Comparison of ENCODE assay signal across 8 mouse cellular contexts in genomic region chr11:120230841-120231370, GRCm38 (mm10). TPM values are rescaled to one million over a fixed set of nuclear protein-coding genes. Genes with fewer than 3 reads are reported as not detected.
DNase-seq lines count a peak whose midpoint lies in the region; ATAC-seq and TF ChIP-seq lines count a peak whose summit lies in the region.

No protein-coding gene starts in this region.

- peak overlapping the region; percentile 91 for H3K4me3 ChIP-seq in heart, adult 2 months
- H3K4me3 ChIP-seq in forebrain, embryonic 11.5 days (ENCODE audit: low read depth, low read length): peak overlapping the region; percentile 96
- H3K4me3 ChIP-seq in intestine, embryonic 15.5 days (replicated peaks): peak overlapping the region; percentile 74

- no peaks in the 10 kb centered on the region for H3K9me3 ChIP-seq in forebrain, embryonic 11.5 days (ENCODE audit: control insufficient read depth, low read length)
- H3K9me3 ChIP-seq in intestine, embryonic 15.5 days: no peaks in the 10 kb centered on the region

- H3K9ac ChIP-seq in heart, adult 2 months (ENCODE audit: low read depth, low read length): peak overlapping the region; percentile 98
- H3K9ac ChIP-seq in forebrain, embryonic 11.5 days (ENCODE audit: low read length): peak overlapping the region; percentile 99
- H3K9ac ChIP-seq in intestine, embryonic 15.5 days: peak overlapping the region; percentile 90

- peaks cover 16% of the 10 kb centered on the region for H3K4me1 ChIP-seq in heart, adult 2 months (ENCODE audit: control insufficient read depth, insufficient read depth, low read length)
- peaks cover 35% of the 10 kb centered on the region for H3K4me1 ChIP-seq in forebrain, embryonic 11.5 days (replicated peaks; ENCODE audit: control insufficient read depth, insufficient read depth, low read length)
- H3K4me1 ChIP-seq in intestine, embryonic 15.5 days (replicated peaks): peaks cover 42% of the 10 kb centered on the region

- no peak; the same call in 1 of the 2 replicates for ATAC-seq in forebrain, embryonic 11.5 days (replicated peaks; ENCODE audit: low FRiP score)
- no peak for ATAC-seq in intestine, embryonic 15.5 days

- TF ChIP-seq CTCF in heart, adult 2 months (IDR thresholded peaks at IDR 0.05): 0 out of 2 replicates have a peak, but pooled peaks have one; percentile 10

- TF ChIP-seq EP300 in heart, adult 2 months (IDR thresholded peaks at IDR 0.05; ENCODE audit: insufficient read depth, low read depth, low read length): no peak

- peaks cover 3% of the 10 kb centered on the region; the same call in 1 of the 2 replicates for H3K36me3 ChIP-seq in heart, adult 2 months (ENCODE audit: control insufficient read depth, insufficient read depth, low read length)
- no peaks in the 10 kb centered on the region for H3K36me3 ChIP-seq in forebrain, embryonic 11.5 days (ENCODE audit: control insufficient read depth, insufficient read depth, low read length)
- no peaks in the 10 kb centered on the region for H3K36me3 ChIP-seq in intestine, embryonic 15.5 days

- peak in 1 of 2 experiments; percentile 83 for DNase-seq in heart, adult 2 months
- no peak for DNase-seq in heart, postnatal 25 days (ENCODE audit: low spot score)
- DNase-seq in 3134 (ENCODE audit: extremely low read depth, insufficient read length, low spot score): peak; percentile 77
- DNase-seq in adrenal gland, adult 8-10 months: peak; percentile 37
- DNase-seq in forebrain, embryonic 11.5 days (ENCODE audit: low spot score): no peak
- peak; percentile 71 to 72 for DNase-seq in lung, postnatal 4 days
- peak; percentile 60 for DNase-seq in testis, postnatal 14 days (ENCODE audit: low spot score)

- no peaks in the 10 kb centered on the region for H3K79me2 ChIP-seq in heart, adult 2 months (replicated peaks; ENCODE audit: control insufficient read depth, insufficient read depth, low read length)

- H3K27ac ChIP-seq in heart, adult 2 months: peak overlapping the region; percentile 98
- H3K27ac ChIP-seq in forebrain, embryonic 11.5 days (ENCODE audit: low read depth, low read length): peak overlapping the region; percentile 95
- H3K27ac ChIP-seq in intestine, embryonic 15.5 days: peak overlapping the region; percentile 93

- WGBS in heart, adult 2 months: under 1% methylated on average over 58 of the region's 58 CpGs
- WGBS in forebrain, embryonic 11.5 days: under 1% methylated on average over 58 of the region's 58 CpGs
- under 1% methylated on average over 58 of the region's 58 CpGs for WGBS in intestine, embryonic 15.5 days

- no peaks in the 10 kb centered on the region for H3K27me3 ChIP-seq in heart, adult 2 months (ENCODE audit: control insufficient read depth, insufficient read depth, low read length)
- no peaks in the 10 kb centered on the region for H3K27me3 ChIP-seq in forebrain, embryonic 11.5 days (ENCODE audit: control insufficient read depth, insufficient read depth, low read length)
- no peaks in the 10 kb centered on the region for H3K27me3 ChIP-seq in intestine, embryonic 15.5 days (replicated peaks)

- intact Hi-C loops in heart, adult 2 months (cut with DNase I): loop anchor here (1.0 to 5.0 kb wide), 3 partner anchors 8 to 89 kb away; no protein-coding TSS in a partner anchor
- intact Hi-C loops in heart, postnatal 25 days (cut with DNase I): loop anchor here (1.0 kb wide), 1 partner anchor 42 kb away; no protein-coding TSS in a partner anchor

- peak overlapping the region; percentile 99 for H3K4me2 ChIP-seq in forebrain, embryonic 11.5 days (ENCODE audit: low read depth, low read length, severe bottlenecking)
- H3K4me2 ChIP-seq in intestine, embryonic 15.5 days (replicated peaks): peak overlapping the region; percentile 80

- TF ChIP-seq POLR2A in heart, adult 2 months (IDR thresholded peaks at IDR 0.05; ENCODE audit: insufficient read depth, low read depth, low read length): no peak

RNA-seq across cellular contexts. Expression of gene Bahcc1, which starts 1.8 kb away (rescaled TPM):
- 1 to 10 TPM; 5.4 to 9.7 TPM for total RNA-seq in heart, adult 2 months (2021)
- polyA plus RNA-seq in heart, adult 2 months (2012; rRNA removed): 5.9 and 6.4 TPM in 2 replicates
- 1 to 10 TPM; 7.8 to 8.3 TPM for total RNA-seq in heart, postnatal 25 days (2021)
- 10 to 100 TPM; 16.6 to 24.5 (median 19.5) TPM for total RNA-seq in adrenal gland, adult 8-10 months (2022)
- 25.2 and 30.3 TPM in 2 replicates for polyA plus RNA-seq in forebrain, embryonic 11.5 days (2014; fragmentation: Nextera tagmentation; extraction: Ambion mirVana)
- 5.8 and 7.1 TPM in 2 replicates for polyA plus RNA-seq in intestine, embryonic 15.5 days (2015; fragmentation: Nextera tagmentation; extraction: Ambion mirVana)

Comparison
In these comparisons a context has a peak if more than half of its experiments do, and no peak if none do; other contexts are left out.
1. DNase-seq: peak in 3134 (single experiment), adrenal gland, adult 8-10 months (single experiment), lung, postnatal 4 days (2 of 2) and testis, postnatal 14 days (single experiment); none in heart, postnatal 25 days (single experiment) and forebrain, embryonic 11.5 days (single experiment).
2. Peak in every context shown above with its lines, with median percentiles within 50 percentile points of each other: H3K27ac ChIP-seq, H3K4me3 ChIP-seq and H3K9ac ChIP-seq.